Comparison of ENCODE assay signal across 22 mouse cellular contexts in genomic region chr4:65203666-65204065, GRCm38 (mm10).
DNase-seq lines count a peak whose midpoint lies in the region; ATAC-seq and TF ChIP-seq lines count a peak whose summit lies in the region.
"Had no signal": no experiment of that assay in that cellular context is flagged by ENCODE, and none has a peak within 500 bp of the region (broad histone marks: within the 10 kb centered on the region; RNA-seq: fewer than 3 reads in every experiment).

No protein-coding gene starts in this region.

- H3K9ac ChIP-seq in midbrain, embryonic 14.5 days (replicated peaks; ENCODE audit: low read length) = no peak overlapping the region
- H3K9ac ChIP-seq: embryonic facial prominence, embryonic 12.5 days; forebrain, embryonic 13.5 days; forebrain, embryonic 15.5 days; forebrain, postnatal 0 days had no signal

- no peaks in the 10 kb centered on the region for H3K79me3 ChIP-seq in C2C12 (ENCODE audit: low read depth)

- H3K27ac ChIP-seq in midbrain, embryonic 14.5 days (replicated peaks; ENCODE audit: low read depth, low read length) = no peak overlapping the region
- H3K27ac ChIP-seq: embryonic facial prominence, embryonic 10.5 days; embryonic facial prominence, embryonic 12.5 days; forebrain, embryonic 13.5 days; forebrain, embryonic 15.5 days had no signal

- H3K36me3 ChIP-seq in C2C12 (ENCODE audit: control insufficient read depth, insufficient read depth) (no peaks in the 10 kb centered on the region), myocyte (ENCODE audit: control insufficient read depth, insufficient read depth) (no peaks in the 10 kb centered on the region)
- H3K36me3 ChIP-seq in midbrain, embryonic 14.5 days (ENCODE audit: control insufficient read depth, insufficient read depth, low read length) = no peaks in the 10 kb centered on the region
- H3K36me3 ChIP-seq: embryonic facial prominence, embryonic 10.5 days; embryonic facial prominence, embryonic 12.5 days; forebrain, embryonic 15.5 days had no signal

- no peak for TF ChIP-seq POLR2A in myocyte (IDR thresholded peaks at IDR 0.05; ENCODE audit: insufficient read length, low read depth)

- H3K4me1 ChIP-seq in midbrain, embryonic 14.5 days (ENCODE audit: control insufficient read depth, insufficient read depth, low read length) = no peaks in the 10 kb centered on the region
- H3K4me1 ChIP-seq: embryonic facial prominence, embryonic 10.5 days; embryonic facial prominence, embryonic 12.5 days; forebrain, embryonic 13.5 days; forebrain, embryonic 15.5 days had no signal

- ATAC-seq in midbrain, embryonic 14.5 days (ENCODE audit: low FRiP score, low TSS enrichment) = no peak
- ATAC-seq: forebrain, embryonic 13.5 days; forebrain, embryonic 15.5 days; forebrain, postnatal 0 days had no signal

- no peak overlapping the region for H3K4me3 ChIP-seq in C2C12 (ENCODE audit: insufficient read depth, poor library complexity, severe bottlenecking)
- no peak overlapping the region for H3K4me3 ChIP-seq in myocyte
- no peak overlapping the region for H3K4me3 ChIP-seq in midbrain, embryonic 14.5 days (replicated peaks; ENCODE audit: low read depth, low read length)
- H3K4me3 ChIP-seq: embryonic facial prominence, embryonic 10.5 days; embryonic facial prominence, embryonic 12.5 days; erythroblast, embryonic 14.5 days; forebrain, embryonic 13.5 days; forebrain, embryonic 15.5 days had no signal

- H3K27me3 ChIP-seq in C2C12 (ENCODE audit: control insufficient read depth, insufficient read depth, insufficient read length) = no peaks in the 10 kb centered on the region
- no peaks in the 10 kb centered on the region for H3K27me3 ChIP-seq in myocyte (ENCODE audit: control insufficient read depth, insufficient read depth, insufficient read length)
- no peaks in the 10 kb centered on the region for H3K27me3 ChIP-seq in midbrain, embryonic 14.5 days (ENCODE audit: control insufficient read depth, insufficient read depth, low read length)
- H3K27me3 ChIP-seq: embryonic facial prominence, embryonic 12.5 days; forebrain, embryonic 13.5 days; forebrain, embryonic 15.5 days had no signal

- 86% methylated on average over 5 of the region's 5 CpGs for WGBS in midbrain, embryonic 14.5 days

- H3ac ChIP-seq in C2C12 (ENCODE audit: control insufficient read depth, insufficient read length, low read depth) = no peak overlapping the region
- no peak overlapping the region for H3ac ChIP-seq in myocyte (ENCODE audit: control insufficient read depth, insufficient read length)

- peak; percentile 11 for DNase-seq in 3134 (ENCODE audit: extremely low read depth, insufficient read length, low spot score)
- DNase-seq in NIH3T3 (ENCODE audit: low read depth) = peak; percentile 44
- no peak for DNase-seq in heart, postnatal 4 days
- no peak for DNase-seq in midbrain, embryonic 14.5 days
- no peak for DNase-seq in adrenal gland, postnatal 36 days
- DNase-seq: adrenal gland, adult 2 months; adrenal gland, postnatal 14 days; B cell, adult 2 months; cerebellum, adult 11 months; cerebellum, adult 18-20 months; cerebellum, adult 8-10 months; cerebellum, adult 9-11 months; cerebellum, postnatal 14 days; cerebellum, postnatal 36 days; forebrain, postnatal 0 days had no signal

- no peak for TF ChIP-seq CTCF in C2C12 (IDR thresholded peaks at IDR 0.05; ENCODE audit: control insufficient read depth, insufficient read depth, insufficient read length)

- no peaks in the 10 kb centered on the region for H3K79me2 ChIP-seq in C2C12 (ENCODE audit: control insufficient read depth, insufficient read depth)
- H3K79me2 ChIP-seq in myocyte (ENCODE audit: control insufficient read depth, insufficient read depth) = no peaks in the 10 kb centered on the region

- no peaks in the 10 kb centered on the region for H3K9me3 ChIP-seq in midbrain, embryonic 14.5 days (ENCODE audit: control insufficient read depth, low read length)
- H3K9me3 ChIP-seq: embryonic facial prominence, embryonic 10.5 days; embryonic facial prominence, embryonic 12.5 days; forebrain, embryonic 13.5 days; forebrain, embryonic 15.5 days had no signal

- peak overlapping the region; percentile 26 for H3K4me2 ChIP-seq in myocyte (ENCODE audit: low read depth)
- no peak overlapping the region for H3K4me2 ChIP-seq in midbrain, embryonic 14.5 days (ENCODE audit: low read length)
- H3K4me2 ChIP-seq: embryonic facial prominence, embryonic 12.5 days; forebrain, embryonic 13.5 days; forebrain, embryonic 15.5 days had no signal

TF ChIP-seq in C2C12, 6 proteins besides CTCF, POLR2A, EP300 and RAD21:
- TF ChIP-seq FOSL1 (IDR thresholded peaks at IDR 0.05; ENCODE audit: insufficient read depth, low read length, poor library complexity, severe bottlenecking) (no peak), USF1 (IDR thresholded peaks at IDR 0.05; ENCODE audit: low read depth) (no peak), CEBPB (IDR thresholded peaks at IDR 0.05; ENCODE audit: low read depth) (peak; percentile 42), MAX (IDR thresholded peaks at IDR 0.05) (no peak), MYOG (IDR thresholded peaks at IDR 0.05; ENCODE audit: control insufficient read depth, extremely low read depth, insufficient read length) (no peak), MYOD1 (IDR thresholded peaks at IDR 0.05; ENCODE audit: control insufficient read depth, insufficient read length, low read depth) (no peak)

TF ChIP-seq in myocyte, 11 proteins besides CTCF, POLR2A, EP300 and RAD21:
- TF ChIP-seq TCF12 (IDR thresholded peaks at IDR 0.05; ENCODE audit: insufficient read depth, poor library complexity, severe bottlenecking) = no peak
- no peak for TF ChIP-seq E2F4 (IDR thresholded peaks at IDR 0.05; ENCODE audit: insufficient read depth)

Comparison
In these comparisons a context has a peak if more than half of its experiments do, and no peak if none do; other contexts are left out.
1. DNase-seq: peak in 3134 (single experiment) and NIH3T3 (single experiment); none in heart, postnatal 4 days (single experiment), midbrain, embryonic 14.5 days (single experiment) and adrenal gland, postnatal 36 days (0 of 2).